Mouse (Mus musculus) kidney, adult 8-10 months (tissue): ENCODE measurements around the gene Pygm.
A peak's percentile ranks its signal among the peaks of the same experiment; 100 is the strongest.

Source experiments
- DNase-seq, 2 experiments: peaks; one replicate each; pipeline ENCODE4 v3.0.0; 2022

Gene Pygm

DNA sequence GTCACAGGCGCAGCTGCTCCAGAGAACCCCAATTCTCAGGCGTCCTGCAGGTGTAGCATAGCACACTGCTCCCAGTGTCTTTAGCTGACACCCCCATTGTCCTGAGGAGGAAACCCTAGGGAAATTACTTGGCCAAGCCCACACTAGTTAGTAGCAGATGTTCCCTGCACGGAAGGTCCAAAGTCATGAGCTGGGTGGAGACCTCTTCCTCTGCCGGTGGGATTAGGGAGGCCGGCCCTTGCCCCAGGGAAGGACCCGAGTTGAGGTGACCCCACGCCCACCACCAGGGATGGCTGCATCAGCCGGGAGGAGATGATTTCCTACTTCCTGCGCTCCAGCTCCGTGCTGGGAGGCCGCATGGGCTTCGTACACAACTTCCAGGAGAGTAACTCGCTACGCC, 28.6 kb downstream of the Pygm start:
- DNase-seq, result no peak

DNA sequence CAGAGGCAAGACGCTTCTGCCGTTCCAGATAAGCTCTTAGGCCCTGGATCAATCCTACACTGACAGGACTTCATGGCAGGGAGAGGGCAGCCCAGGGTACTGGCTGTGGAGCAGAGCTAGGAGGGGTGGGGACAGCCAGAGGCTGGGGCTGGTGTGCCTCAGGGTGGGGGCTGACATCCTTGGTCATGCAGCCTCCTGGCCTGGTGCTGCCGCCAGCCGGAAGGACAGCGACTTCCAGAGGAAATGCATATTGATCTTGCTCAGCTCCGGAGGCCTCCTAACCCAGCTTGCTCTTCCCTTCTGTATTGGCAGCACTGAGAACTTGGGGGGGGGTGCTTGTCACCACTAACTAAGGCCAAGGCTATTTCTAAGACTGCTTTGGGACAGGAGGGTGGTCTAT, 31.3 kb downstream of the Pygm start:
- DNase-seq, result no peak

DNA sequence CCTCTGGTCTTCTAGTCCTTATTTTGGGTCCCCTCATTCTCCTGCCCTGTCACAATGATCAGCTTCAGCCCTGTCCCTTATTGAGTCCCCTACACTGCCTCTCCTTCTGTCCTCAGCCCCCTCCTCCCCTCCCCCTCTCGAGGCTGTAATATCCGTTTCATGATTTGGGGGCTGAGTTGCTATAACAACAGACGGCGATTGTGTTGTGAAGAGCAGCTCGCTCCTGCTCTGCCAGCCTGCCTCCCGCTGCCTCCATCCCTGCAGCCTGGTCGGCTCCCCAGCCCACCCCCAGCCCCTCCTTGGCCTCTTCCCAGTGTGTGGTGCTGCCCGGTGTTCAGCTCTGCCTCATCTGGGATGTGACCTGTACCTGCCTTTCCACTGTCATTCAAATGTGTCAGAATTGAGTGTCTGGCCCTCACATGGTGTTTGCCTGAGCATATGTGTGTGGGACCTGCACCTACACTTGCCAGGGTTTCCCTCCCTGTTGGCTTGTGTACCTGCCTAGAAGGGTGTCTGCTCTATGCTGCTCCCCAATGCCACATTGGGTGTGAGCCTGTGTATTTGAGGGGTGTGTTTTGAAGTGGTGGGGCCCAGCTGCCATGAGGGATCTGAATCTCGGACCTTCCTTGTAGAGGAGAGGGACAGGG, 32.0 kb downstream of the Pygm start:
- no peak for DNase-seq

- DNase-seq, result no peak
Observed at GRCm38 (mm10) chr19:6416894-6417761, 32.9 kb downstream of the Pygm start.

- peak; percentile 65 to 74 for DNase-seq
Observed at GRCm38 (mm10) chr19:6418233-6418879, 34.2 kb downstream of the Pygm start, which contains the start of gene Nrxn2. Nrxn2 (plus strand) TSS chr19:6418731.

DNA sequence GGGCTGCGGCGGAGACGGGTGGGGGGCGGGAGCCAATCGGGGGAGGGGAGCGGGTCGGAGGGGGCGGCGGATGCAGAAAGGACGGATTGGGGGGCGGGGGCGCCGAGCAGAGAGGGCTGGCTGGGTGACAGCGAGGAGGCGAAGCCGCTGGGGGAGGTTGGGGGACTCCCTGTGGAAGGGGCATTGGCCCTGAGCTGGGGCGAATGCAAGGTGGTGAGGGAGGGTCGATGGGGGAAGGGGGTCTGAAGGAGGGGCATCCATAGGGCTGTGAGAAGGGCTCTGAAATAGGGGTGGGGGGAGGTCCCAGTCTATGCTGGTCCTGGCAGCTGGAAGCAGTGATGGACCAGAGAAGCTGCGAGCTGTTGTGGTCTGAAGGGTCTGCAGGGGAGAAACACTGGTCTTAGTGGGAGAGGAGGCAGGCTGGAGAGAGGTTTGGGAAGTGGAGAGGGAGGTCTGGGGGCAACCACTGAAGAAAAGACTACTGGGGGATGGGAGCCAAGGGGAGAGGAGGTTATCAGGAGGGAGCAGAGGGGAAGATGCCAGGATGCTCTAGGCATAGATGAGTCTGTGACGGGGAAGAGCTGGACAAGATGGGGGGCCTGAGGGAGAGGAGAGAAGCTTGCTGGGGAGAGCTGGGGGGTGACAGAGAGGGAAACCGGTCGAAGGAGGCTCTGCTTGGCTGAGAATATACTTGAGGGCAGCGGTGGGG, 34.9 kb downstream of the Pygm start:
- no peak for DNase-seq

- DNase-seq, result no peak
Observed at GRCm38 (mm10) chr19:6419805-6420310, 35.7 kb downstream of the Pygm start.

- no peak for DNase-seq
Observed at GRCm38 (mm10) chr19:6420481-6421210, 36.4 kb downstream of the Pygm start.

GRCm38 (mm10) chr19:6421211-6421590, 37.0 kb downstream of the Pygm start:
- DNase-seq, result no peak

DNA sequence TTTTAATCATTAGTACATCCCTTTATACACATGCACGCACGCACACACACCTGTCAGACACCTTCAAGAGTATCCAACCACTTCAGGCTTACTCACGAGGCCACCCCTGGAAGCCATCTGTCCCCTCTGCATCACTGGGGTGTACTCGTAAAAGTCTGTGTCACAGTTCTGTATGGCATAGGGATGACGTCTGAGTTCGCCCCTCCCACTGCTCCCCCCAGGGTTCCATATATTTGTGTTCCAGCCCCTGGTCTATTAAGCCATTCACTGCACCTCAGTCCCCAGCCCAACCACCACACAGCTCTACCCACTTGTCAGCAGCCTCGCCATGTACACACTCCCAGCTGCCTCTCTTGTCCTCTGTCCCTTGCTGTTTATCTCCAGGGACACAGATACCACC, 37.8 kb downstream of the Pygm start:
- no peak for DNase-seq

DNA sequence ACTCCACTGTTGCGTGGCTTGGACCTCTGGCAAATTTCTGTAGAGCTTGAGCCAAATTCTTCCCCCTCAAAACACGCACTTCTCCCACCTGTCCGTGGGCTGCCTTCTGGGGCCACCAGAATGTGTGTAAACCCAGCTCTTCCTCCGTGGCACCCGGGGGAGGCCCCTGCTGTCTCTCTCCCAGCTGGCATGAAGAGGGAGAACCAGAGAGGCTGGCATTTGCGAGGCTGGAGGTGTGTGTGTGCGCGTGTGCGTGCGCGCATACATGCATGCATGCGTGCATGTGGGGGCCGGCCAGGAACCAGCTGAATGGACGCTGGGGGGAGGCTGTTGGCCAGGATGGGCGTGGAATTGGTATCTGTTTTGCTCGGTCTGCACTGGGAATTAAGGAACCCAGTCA, 39.0 kb downstream of the Pygm start:
- no peak for DNase-seq

- no peak for DNase-seq
Observed at GRCm38 (mm10) chr19:6424137-6424881, 40.1 kb downstream of the Pygm start.

- DNase-seq, result no peak
Observed at GRCm38 (mm10) chr19:6425595-6425994, 41.4 kb downstream of the Pygm start.

DNA sequence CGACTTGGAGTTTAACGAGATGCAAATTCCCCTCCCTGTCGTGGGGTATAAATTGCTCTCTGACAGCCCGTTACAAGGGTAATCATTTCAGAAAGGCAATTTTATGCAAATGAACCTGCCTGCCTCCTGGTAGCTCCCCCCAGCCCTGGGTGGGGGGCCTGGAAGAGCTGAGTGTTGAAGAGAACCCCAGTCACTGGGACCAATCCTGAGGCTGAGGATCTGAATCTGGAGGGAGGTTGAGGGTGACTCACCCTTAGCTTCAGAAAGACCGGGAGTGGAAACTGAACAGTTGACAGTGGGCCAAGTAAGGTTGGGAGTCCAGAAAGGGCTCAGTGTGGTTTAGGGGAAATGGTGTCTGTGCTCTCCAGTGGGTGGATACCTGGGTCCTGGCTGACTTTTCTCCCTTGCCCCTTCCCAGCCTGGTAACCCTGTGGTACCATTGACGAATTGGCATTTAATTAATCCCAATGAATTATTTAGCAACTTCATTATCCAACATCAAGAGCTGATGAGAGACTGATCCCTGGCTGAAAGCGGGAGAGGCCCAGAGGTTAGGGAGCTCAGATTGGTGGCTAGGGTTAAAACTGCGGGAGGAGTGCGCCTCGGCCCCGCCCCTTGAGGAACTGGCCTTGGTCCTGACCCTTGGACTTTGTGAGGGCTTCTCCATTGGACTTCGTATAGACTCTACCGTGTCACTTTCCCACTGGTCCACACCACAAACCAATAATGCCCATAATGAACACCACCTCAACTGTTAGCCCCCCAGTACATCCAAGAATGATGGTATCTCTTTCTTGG, 42.7 kb downstream of the Pygm start:
- DNase-seq, result peak in 1 of 2 experiments; percentile 56

DNA sequence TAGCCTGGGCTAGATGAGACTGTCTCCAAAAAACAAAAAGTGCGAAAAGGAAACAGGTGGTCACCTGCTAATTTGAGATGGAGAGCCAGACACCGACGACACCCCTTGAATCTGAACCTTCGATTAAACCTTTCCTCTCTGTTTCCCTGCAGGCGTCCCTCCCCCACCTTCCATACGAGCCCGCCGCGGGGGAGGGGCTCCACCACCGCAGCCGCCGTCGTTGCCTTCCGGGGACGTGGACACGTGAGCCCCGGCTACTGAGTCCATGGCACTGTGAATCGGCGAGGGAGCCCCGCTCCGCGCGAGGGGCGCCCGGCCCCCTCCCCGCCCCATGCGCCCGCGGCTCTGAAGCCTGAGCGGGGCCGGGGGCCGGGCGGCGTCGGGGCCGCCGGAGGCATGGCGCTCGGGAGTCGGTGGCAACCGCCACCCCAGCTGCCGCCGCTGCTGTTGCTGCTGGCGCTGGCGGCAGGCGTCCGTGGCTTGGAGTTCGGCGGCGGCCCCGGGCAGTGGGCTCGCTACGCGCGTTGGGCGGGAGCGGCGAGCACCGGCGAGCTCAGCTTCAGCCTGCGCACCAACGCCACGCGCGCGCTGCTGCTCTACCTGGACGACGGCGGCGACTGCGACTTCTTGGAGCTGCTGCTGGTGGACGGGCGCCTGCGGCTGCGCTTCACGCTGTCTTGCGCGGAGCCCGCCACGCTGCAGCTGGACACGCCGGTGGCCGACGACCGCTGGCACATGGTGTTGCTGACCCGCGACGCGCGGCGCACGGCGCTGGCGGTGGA, 43.6 kb downstream of the Pygm start:
- no peak for DNase-seq

GRCm38 (mm10) chr19:6428501-6429200, 44.5 kb downstream of the Pygm start:
- DNase-seq, result no peak

DNA sequence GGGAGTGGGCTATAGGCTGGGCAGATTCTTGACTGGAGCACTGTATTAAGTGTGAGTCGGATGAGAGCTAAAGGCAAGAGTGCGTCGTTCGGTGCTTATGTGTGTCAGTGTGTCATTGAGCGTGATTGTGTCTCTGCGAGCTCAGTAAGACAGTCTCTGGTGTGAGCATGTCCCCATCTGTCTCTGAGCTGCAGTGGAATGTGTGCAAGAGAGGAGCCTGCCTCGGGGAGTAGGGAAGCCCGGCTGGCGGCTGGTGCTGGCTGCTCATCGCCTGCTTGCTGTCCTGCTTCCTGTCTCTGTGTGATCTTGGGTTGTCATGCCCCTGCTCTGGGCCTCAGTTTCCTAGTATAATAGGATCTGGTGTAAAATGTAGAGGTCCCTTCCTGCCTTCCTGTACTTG, 58.8 kb downstream of the Pygm start:
- DNase-seq, result no peak

DNA sequence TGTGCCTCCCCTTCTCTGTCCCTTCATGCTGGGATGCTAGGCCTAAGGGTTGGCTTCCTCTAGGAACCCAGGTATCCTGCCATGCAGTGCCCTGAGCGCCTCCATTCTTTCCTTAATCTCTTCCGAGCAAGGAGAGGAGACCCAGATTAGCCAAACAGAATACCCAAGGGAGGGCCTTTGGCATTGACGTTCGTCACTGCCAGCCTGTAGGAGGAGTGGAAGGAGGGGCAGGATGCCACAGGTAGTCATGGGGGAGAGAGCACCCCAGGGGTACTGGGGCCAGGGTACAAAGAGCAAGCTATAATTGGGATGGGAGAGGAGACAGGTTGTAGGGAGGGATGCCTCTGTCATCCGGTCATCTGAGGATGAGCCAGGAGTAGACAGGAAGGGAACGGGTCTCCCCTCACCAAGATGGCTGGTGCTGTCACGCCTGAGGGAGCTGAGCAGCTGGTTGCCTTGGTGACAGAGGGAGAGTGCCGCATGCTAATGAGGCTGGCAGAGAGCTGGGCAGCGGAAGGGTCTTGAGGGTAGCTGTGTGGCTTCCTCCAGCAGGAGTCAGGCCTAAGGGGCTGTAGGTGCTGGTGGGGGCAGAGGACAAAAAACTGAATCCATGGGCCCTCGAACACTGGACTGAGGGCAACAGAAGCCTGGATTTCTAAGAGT, 61.7 kb downstream of the Pygm start:
- no peak for DNase-seq
